Mouse (Mus musculus) right cerebral cortex, postnatal 4 days (tissue): ENCODE measurements at regions not wholly inside any gene's neighbourhood (a gene's known extent, or its start where the extent isn't known, plus 50 kb on each side); places are given as distances from the start of the nearest gene placed in this dataset.
"Not testable (repeated sequence)": the region's sequence is repeated elsewhere in the genome, so short reads cannot be mapped to it uniquely, and the experiment has no call there.

Experiments
- DNase-seq: peaks from one replicate; pipeline ENCODE4 v3.0.0-alpha.2; 2022

- DNase-seq, result no peak
Observed at GRCm38 (mm10) chr7:116681268-116681667, 177.1 kb downstream of the Nucb2 start.

GRCm38 (mm10) chr7:116700409-116700808, 196.2 kb downstream of the Nucb2 start:
- DNase-seq, result no peak

- DNase-seq, result peak; percentile 91
Observed at GRCm38 (mm10) chr7:116701466-116702342, 197.5 kb downstream of the Nucb2 start.

- no peak for DNase-seq
Observed at GRCm38 (mm10) chr7:116702596-116702995, 198.4 kb downstream of the Nucb2 start.

- no peak for DNase-seq
Observed at GRCm38 (mm10) chr7:116711541-116711940, 207.4 kb downstream of the Nucb2 start.

GRCm38 (mm10) chr7:116713200-116713599, 209.0 kb downstream of the Nucb2 start:
- DNase-seq, result peak; percentile 30

- DNase-seq, result no peak
Observed at GRCm38 (mm10) chr7:116715234-116716046, 211.3 kb downstream of the Nucb2 start.

GRCm38 (mm10) chr7:116728379-116728778, 224.2 kb downstream of the Nucb2 start:
- DNase-seq, result no peak

GRCm38 (mm10) chr7:116729795-116730194, 225.6 kb downstream of the Nucb2 start:
- DNase-seq, result no peak

GRCm38 (mm10) chr7:116735676-116736075, 231.5 kb downstream of the Nucb2 start:
- DNase-seq, result no peak

- no peak for DNase-seq
Observed at GRCm38 (mm10) chr7:116736333-116736732, 232.2 kb downstream of the Nucb2 start.

GRCm38 (mm10) chr7:116738009-116738408, 233.8 kb downstream of the Nucb2 start:
- DNase-seq, result no peak

- DNase-seq, result no peak
Observed at GRCm38 (mm10) chr7:116754556-116754955, 250.4 kb downstream of the Nucb2 start.

- not testable (repeated sequence) for DNase-seq
Observed at GRCm38 (mm10) chr7:116792181-116792580, 288.0 kb downstream of the Nucb2 start.

- DNase-seq, result no peak
Observed at GRCm38 (mm10) chr7:116808475-116808874, 304.3 kb downstream of the Nucb2 start.

GRCm38 (mm10) chr7:116816494-116816893, 312.3 kb downstream of the Nucb2 start:
- DNase-seq, result no peak

- DNase-seq, result no peak
Observed at GRCm38 (mm10) chr7:116817991-116818390, 313.8 kb downstream of the Nucb2 start.

GRCm38 (mm10) chr7:116820613-116821012, 316.4 kb downstream of the Nucb2 start:
- no peak for DNase-seq

- DNase-seq, result no peak
Observed at GRCm38 (mm10) chr7:116842894-116843293, 338.7 kb downstream of the Nucb2 start.

- DNase-seq, result no peak
Observed at GRCm38 (mm10) chr7:116847846-116848730, 343.9 kb downstream of the Nucb2 start.

GRCm38 (mm10) chr7:116853351-116853750, 349.2 kb downstream of the Nucb2 start:
- DNase-seq, result no peak

- DNase-seq, result no peak
Observed at GRCm38 (mm10) chr7:116857141-116857540, 353.0 kb downstream of the Nucb2 start.

GRCm38 (mm10) chr7:116857744-116858143, 353.6 kb downstream of the Nucb2 start:
- no peak for DNase-seq
